Mouse (Mus musculus): ENCODE results near the gene Gm9964.

Gene Gm9964

DNA sequence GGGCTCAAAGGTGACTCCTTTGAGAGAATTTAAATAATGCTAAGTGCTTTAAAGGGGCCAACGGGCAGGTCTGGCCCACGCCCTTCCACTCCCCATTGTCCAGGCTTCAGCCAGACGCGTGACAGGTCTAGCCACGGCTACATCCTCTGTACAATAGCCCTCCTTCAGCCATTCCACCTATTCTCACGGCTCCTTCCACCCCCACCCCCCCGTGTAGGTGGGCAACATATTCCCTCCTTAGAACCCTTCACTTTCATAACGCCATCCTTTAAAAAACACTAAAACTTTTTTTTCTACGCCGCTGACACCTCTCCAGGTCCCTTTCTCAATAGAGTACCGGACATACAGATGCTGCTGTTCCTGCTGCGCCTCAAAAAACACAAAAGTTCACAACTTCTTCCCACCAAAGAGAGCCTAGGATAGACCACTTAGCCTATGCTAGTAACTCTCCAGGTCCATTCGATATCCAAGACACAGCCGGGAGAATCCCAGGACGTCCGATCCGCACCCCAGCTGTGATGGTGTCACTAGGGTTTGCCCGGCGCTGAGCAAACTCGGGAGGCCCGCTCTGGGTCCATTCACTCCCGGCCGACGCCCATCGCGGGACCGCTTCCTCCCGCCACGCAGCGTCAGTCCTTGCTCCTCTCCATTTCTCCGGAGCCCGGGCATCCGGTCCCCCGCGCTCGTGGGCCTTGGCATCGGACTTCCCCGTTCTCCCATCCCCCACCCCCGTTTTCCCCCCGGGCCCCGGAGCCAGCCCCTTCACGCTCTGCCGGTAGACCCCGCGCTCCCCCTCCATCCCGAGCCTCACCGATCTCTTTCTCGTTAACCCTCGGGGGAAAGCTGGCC lies 42.9 kb downstream of the Gm9964 start:
- peak; percentile 74 for DNase-seq (ENCODE audit: low read depth, low spot score)

GRCm38 (mm10) chr11:79252881-79253541 lies 43.7 kb downstream of the Gm9964 start:
- DNase-seq (ENCODE audit: low read depth, low spot score): peak; percentile 61
